Mouse (Mus musculus): ENCODE measurements around the gene Nav1. TPM values are rescaled to one million over a fixed set of nuclear protein-coding genes. Genes with fewer than 3 reads are reported as not detected.

Gene Nav1
- total and polyA plus RNA-seq, 2 experiments from 2014 or later, result 35.5 to 85.8 TPM

- no peak overlapping the region for H3K4me3 ChIP-seq (ENCODE audit: low read depth, low read length)
- no peak overlapping the region for H3K9ac ChIP-seq
- peaks cover 14% of the 10 kb centered on the region; the same call in 1 of the 2 replicates for H3K4me1 ChIP-seq (ENCODE audit: insufficient read depth)
- ATAC-seq (peak; percentile 63), DNase-seq (no peak)
- WGBS, result 30% methylated on average over 7 of the region's 7 CpGs
- H3K36me3 ChIP-seq (ENCODE audit: insufficient read depth), result no peaks in the 10 kb centered on the region
- H3K27ac ChIP-seq (ENCODE audit: low read depth, low read length), result no peak overlapping the region
- H3K4me2 ChIP-seq (ENCODE audit: low read depth), result no peak overlapping the region
- no peaks in the 10 kb centered on the region for H3K9me3 ChIP-seq (ENCODE audit: low read length)
- TF ChIP-seq CTCF (IDR thresholded peaks at IDR 0.05; ENCODE audit: low read depth), result no peak
- H3K27me3 ChIP-seq (ENCODE audit: insufficient read depth, low read length), result no peaks in the 10 kb centered on the region
Measured at GRCm38 (mm10) chr1:135619130-135619529, 12.0 kb upstream of the Nav1 start.

- Histone ChIP-seq H3K27me3 (ENCODE audit: insufficient read depth, low read length) (no peaks in the 10 kb centered on the region), H3K9ac (no peak overlapping the region), H3K9me3 (ENCODE audit: low read length) (no peaks in the 10 kb centered on the region), H3K36me3 (ENCODE audit: insufficient read depth) (no peaks in the 10 kb centered on the region), H3K27ac (ENCODE audit: low read depth, low read length) (no peak overlapping the region), H3K4me1 (ENCODE audit: insufficient read depth) (peaks cover 14% of the 10 kb centered on the region; the same call in 1 of the 2 replicates), H3K4me2 (ENCODE audit: low read depth) (no peak overlapping the region), H3K4me3 (ENCODE audit: low read depth, low read length) (no peak overlapping the region)
- ATAC-seq (no peak), DNase-seq (no peak)
- TF ChIP-seq CTCF (IDR thresholded peaks at IDR 0.05; ENCODE audit: low read depth), result no peak
- WGBS, result 87% methylated on average over 3 of the region's 3 CpGs
Measured at GRCm38 (mm10) chr1:135617344-135617743, 10.2 kb upstream of the Nav1 start.

GRCm38 (mm10) chr1:135615715-135616641 lies 8.9 kb upstream of the Nav1 start:
- H3K9me3 ChIP-seq (ENCODE audit: low read length), result no peaks in the 10 kb centered on the region
- peak overlapping the region; percentile 4 for H3K4me2 ChIP-seq (ENCODE audit: low read depth)
- no peaks in the 10 kb centered on the region for H3K36me3 ChIP-seq (ENCODE audit: insufficient read depth)
- TF ChIP-seq CTCF (IDR thresholded peaks at IDR 0.05; ENCODE audit: low read depth), result no peak
- H3K9ac ChIP-seq, result no peak overlapping the region
- WGBS, result 13% methylated on average over 20 of the region's 20 CpGs
- H3K27me3 ChIP-seq (ENCODE audit: insufficient read depth, low read length), result no peaks in the 10 kb centered on the region
- H3K4me1 ChIP-seq (ENCODE audit: insufficient read depth), result peaks cover 14% of the 10 kb centered on the region; the same call in 1 of the 2 replicates
- peak; percentile 50 for DNase-seq
- peak; percentile 79 for ATAC-seq
- H3K27ac ChIP-seq (ENCODE audit: low read depth, low read length), result no peak overlapping the region
- H3K4me3 ChIP-seq (ENCODE audit: low read depth, low read length), result no peak overlapping the region

- 63% methylated on average over 4 of the region's 4 CpGs for WGBS
- H3K36me3 ChIP-seq (ENCODE audit: insufficient read depth), result no peaks in the 10 kb centered on the region
- H3K27me3 ChIP-seq (ENCODE audit: insufficient read depth, low read length), result no peaks in the 10 kb centered on the region
- no peak for ATAC-seq
- H3K27ac ChIP-seq (ENCODE audit: low read depth, low read length), result no peak overlapping the region
- peaks cover 9% of the 10 kb centered on the region for H3K4me1 ChIP-seq (ENCODE audit: insufficient read depth)
- DNase-seq, result no peak
- H3K4me2 ChIP-seq (ENCODE audit: low read depth), result no peak overlapping the region
- no peak overlapping the region for H3K9ac ChIP-seq
- H3K9me3 ChIP-seq (ENCODE audit: low read length), result no peaks in the 10 kb centered on the region
- H3K4me3 ChIP-seq (ENCODE audit: low read depth, low read length), result no peak overlapping the region
- no peak for TF ChIP-seq CTCF (IDR thresholded peaks at IDR 0.05; ENCODE audit: low read depth)
Measured at GRCm38 (mm10) chr1:135609621-135610020, 2.5 kb upstream of the Nav1 start.

GRCm38 (mm10) chr1:135606355-135607015 lies 610 bp downstream of the Nav1 start:
- H3K27ac ChIP-seq (ENCODE audit: low read depth, low read length), result no peak overlapping the region
- DNase-seq (peak; percentile 52), ATAC-seq (no peak)
- H3K4me1 ChIP-seq (ENCODE audit: insufficient read depth), result peaks cover 25% of the 10 kb centered on the region
- H3K9me3 ChIP-seq (ENCODE audit: low read length), result no peaks in the 10 kb centered on the region
- no peaks in the 10 kb centered on the region for H3K36me3 ChIP-seq (ENCODE audit: insufficient read depth)
- no peak for TF ChIP-seq CTCF (IDR thresholded peaks at IDR 0.05; ENCODE audit: low read depth)
- WGBS, result 74% methylated on average over 12 of the region's 12 CpGs
- H3K4me3 ChIP-seq (ENCODE audit: low read depth, low read length), result no peak overlapping the region
- no peak overlapping the region for H3K9ac ChIP-seq
- no peaks in the 10 kb centered on the region for H3K27me3 ChIP-seq (ENCODE audit: insufficient read depth, low read length)
- no peak overlapping the region for H3K4me2 ChIP-seq (ENCODE audit: low read depth)

GRCm38 (mm10) chr1:135605530-135605929 lies 1.6 kb downstream of the Nav1 start:
- WGBS, result 64% methylated on average over 5 of the region's 5 CpGs
- Histone ChIP-seq H3K9ac (no peak overlapping the region), H3K27me3 (ENCODE audit: insufficient read depth, low read length) (no peaks in the 10 kb centered on the region), H3K4me2 (ENCODE audit: low read depth) (no peak overlapping the region), H3K36me3 (ENCODE audit: insufficient read depth) (no peaks in the 10 kb centered on the region), H3K4me3 (ENCODE audit: low read depth, low read length) (no peak overlapping the region), H3K27ac (ENCODE audit: low read depth, low read length) (no peak overlapping the region), H3K9me3 (ENCODE audit: low read length) (no peaks in the 10 kb centered on the region), H3K4me1 (ENCODE audit: insufficient read depth) (peaks cover 32% of the 10 kb centered on the region)
- TF ChIP-seq CTCF (IDR thresholded peaks at IDR 0.05; ENCODE audit: low read depth), result no peak
- DNase-seq, result no peak
- no peak for ATAC-seq

Data from forebrain, postnatal 0 days (tissue).